Mouse (Mus musculus): ENCODE measurements at regions not wholly inside any gene's neighbourhood (a gene's known extent, or its start where the extent isn't known, plus 50 kb on each side); places are given as distances from the start of the nearest gene placed in this dataset.

- 89% methylated on average over 3 of the region's 3 CpGs for WGBS
- DNase-seq: no peak
- Histone ChIP-seq H3K4me3 (ENCODE audit: control insufficient read depth, insufficient read depth, low read length) (no peak overlapping the region), H3K27ac (ENCODE audit: control insufficient read depth, insufficient read depth, low read length) (no peak overlapping the region), H3K4me1 (replicated peaks; ENCODE audit: control insufficient read depth, insufficient read depth, low read length) (no peaks in the 10 kb centered on the region), H3K27me3 (ENCODE audit: control insufficient read depth, insufficient read depth, low read length) (no peaks in the 10 kb centered on the region), H3K36me3 (ENCODE audit: control insufficient read depth, insufficient read depth, low read length) (no peaks in the 10 kb centered on the region)
- TF ChIP-seq POLR2A (IDR thresholded peaks at IDR 0.05; ENCODE audit: control insufficient read depth, extremely low read depth, insufficient read depth, low read length, poor library complexity) (no peak), CTCF (IDR thresholded peaks at IDR 0.05; ENCODE audit: borderline replicate concordance, control insufficient read depth, extremely low read depth, insufficient read depth, low read length, poor library complexity) (no peak)
Measured at GRCm38 (mm10) chr3:149575678-149576077, 585.3 kb upstream of the Adgrl2 start.

GRCm38 (mm10) chr3:149566853-149567252, 576.5 kb upstream of the Adgrl2 start:
- Histone ChIP-seq H3K27me3 (ENCODE audit: control insufficient read depth, insufficient read depth, low read length) (no peaks in the 10 kb centered on the region), H3K36me3 (ENCODE audit: control insufficient read depth, insufficient read depth, low read length) (no peaks in the 10 kb centered on the region), H3K27ac (ENCODE audit: control insufficient read depth, insufficient read depth, low read length) (no peak overlapping the region), H3K4me1 (replicated peaks; ENCODE audit: control insufficient read depth, insufficient read depth, low read length) (no peaks in the 10 kb centered on the region), H3K4me3 (ENCODE audit: control insufficient read depth, insufficient read depth, low read length) (no peak overlapping the region)
- TF ChIP-seq POLR2A (IDR thresholded peaks at IDR 0.05; ENCODE audit: control insufficient read depth, extremely low read depth, insufficient read depth, low read length, poor library complexity): no peak
- no peak for TF ChIP-seq CTCF (IDR thresholded peaks at IDR 0.05; ENCODE audit: borderline replicate concordance, control insufficient read depth, extremely low read depth, insufficient read depth, low read length, poor library complexity)
- DNase-seq: no peak
- 82% methylated on average over 6 of the region's 6 CpGs for WGBS

GRCm38 (mm10) chr3:149550231-149550951, 560.0 kb upstream of the Adgrl2 start:
- Histone ChIP-seq H3K27ac (ENCODE audit: control insufficient read depth, insufficient read depth, low read length) (no peak overlapping the region), H3K4me3 (ENCODE audit: control insufficient read depth, insufficient read depth, low read length) (no peak overlapping the region), H3K36me3 (ENCODE audit: control insufficient read depth, insufficient read depth, low read length) (no peaks in the 10 kb centered on the region), H3K27me3 (ENCODE audit: control insufficient read depth, insufficient read depth, low read length) (no peaks in the 10 kb centered on the region), H3K4me1 (replicated peaks; ENCODE audit: control insufficient read depth, insufficient read depth, low read length) (no peaks in the 10 kb centered on the region)
- 96% methylated on average over 9 of the region's 9 CpGs for WGBS
- TF ChIP-seq CTCF (IDR thresholded peaks at IDR 0.05; ENCODE audit: borderline replicate concordance, control insufficient read depth, extremely low read depth, insufficient read depth, low read length, poor library complexity) (no peak), POLR2A (IDR thresholded peaks at IDR 0.05; ENCODE audit: control insufficient read depth, extremely low read depth, insufficient read depth, low read length, poor library complexity) (no peak)
- DNase-seq: no peak

- 67% methylated on average over 6 of the region's 6 CpGs for WGBS
- no peaks in the 10 kb centered on the region for H3K4me1 ChIP-seq (replicated peaks; ENCODE audit: control insufficient read depth, insufficient read depth, low read length)
- DNase-seq: peak; percentile 21
- H3K4me3 ChIP-seq (ENCODE audit: control insufficient read depth, insufficient read depth, low read length): no peak overlapping the region
- TF ChIP-seq POLR2A (IDR thresholded peaks at IDR 0.05; ENCODE audit: control insufficient read depth, extremely low read depth, insufficient read depth, low read length, poor library complexity) (no peak), CTCF (IDR thresholded peaks at IDR 0.05; ENCODE audit: borderline replicate concordance, control insufficient read depth, extremely low read depth, insufficient read depth, low read length, poor library complexity) (no peak)
- H3K27ac ChIP-seq (ENCODE audit: control insufficient read depth, insufficient read depth, low read length): no peak overlapping the region
- no peaks in the 10 kb centered on the region for H3K36me3 ChIP-seq (ENCODE audit: control insufficient read depth, insufficient read depth, low read length)
- H3K27me3 ChIP-seq (ENCODE audit: control insufficient read depth, insufficient read depth, low read length): no peaks in the 10 kb centered on the region
Measured at GRCm38 (mm10) chr3:149547045-149547444, 556.7 kb upstream of the Adgrl2 start.

GRCm38 (mm10) chr3:149546256-149546655, 555.9 kb upstream of the Adgrl2 start:
- no peak for DNase-seq
- 89% methylated on average over 10 of the region's 10 CpGs for WGBS
- H3K27ac ChIP-seq (ENCODE audit: control insufficient read depth, insufficient read depth, low read length): no peak overlapping the region
- H3K27me3 ChIP-seq (ENCODE audit: control insufficient read depth, insufficient read depth, low read length): no peaks in the 10 kb centered on the region
- no peaks in the 10 kb centered on the region for H3K4me1 ChIP-seq (replicated peaks; ENCODE audit: control insufficient read depth, insufficient read depth, low read length)
- H3K4me3 ChIP-seq (ENCODE audit: control insufficient read depth, insufficient read depth, low read length): no peak overlapping the region
- H3K36me3 ChIP-seq (ENCODE audit: control insufficient read depth, insufficient read depth, low read length): no peaks in the 10 kb centered on the region
- no peak for TF ChIP-seq POLR2A (IDR thresholded peaks at IDR 0.05; ENCODE audit: control insufficient read depth, extremely low read depth, insufficient read depth, low read length, poor library complexity)
- TF ChIP-seq CTCF (IDR thresholded peaks at IDR 0.05; ENCODE audit: borderline replicate concordance, control insufficient read depth, extremely low read depth, insufficient read depth, low read length, poor library complexity): no peak

- H3K36me3 ChIP-seq (ENCODE audit: control insufficient read depth, insufficient read depth, low read length): no peaks in the 10 kb centered on the region
- H3K27me3 ChIP-seq (ENCODE audit: control insufficient read depth, insufficient read depth, low read length): no peaks in the 10 kb centered on the region
- 92% methylated on average over 4 of the region's 4 CpGs for WGBS
- TF ChIP-seq CTCF (IDR thresholded peaks at IDR 0.05; ENCODE audit: borderline replicate concordance, control insufficient read depth, extremely low read depth, insufficient read depth, low read length, poor library complexity): no peak
- TF ChIP-seq POLR2A (IDR thresholded peaks at IDR 0.05; ENCODE audit: control insufficient read depth, extremely low read depth, insufficient read depth, low read length, poor library complexity): no peak
- H3K4me3 ChIP-seq (ENCODE audit: control insufficient read depth, insufficient read depth, low read length): no peak overlapping the region
- H3K27ac ChIP-seq (ENCODE audit: control insufficient read depth, insufficient read depth, low read length): no peak overlapping the region
- no peak for DNase-seq
- H3K4me1 ChIP-seq (replicated peaks; ENCODE audit: control insufficient read depth, insufficient read depth, low read length): no peaks in the 10 kb centered on the region
Measured at GRCm38 (mm10) chr3:149534183-149534582, 543.8 kb upstream of the Adgrl2 start.

Data from thymus, adult 2 months (tissue).